Mouse (Mus musculus) limb, embryonic 10.5 days (tissue): Measurements from ENCODE around the gene Tex14. TPM values are rescaled to one million over a fixed set of nuclear protein-coding genes. Genes with fewer than 3 reads are reported as not detected.
A peak's percentile ranks its signal among the peaks of the same experiment; 100 is the strongest.

Source experiments
- DNase-seq: peaks from one replicate; pipeline ENCODE4 v3.0.0-alpha.2; 2017; ENCODE audit warnings: low spot score
- H3K27ac ChIP-seq: fragments of 300-500 bp; sonication (generic); 2 replicates; pipeline ENCODE4 v1.5.1; 2016; ENCODE audit warnings: mild to moderate bottlenecking
- H3K27me3 ChIP-seq: fragments of 300-500 bp; sonication (generic); 2 replicates; pipeline ENCODE4 v1.6.1; 2016; ENCODE audit warnings: low read depth, mild to moderate bottlenecking; ENCODE audit not compliant: poor library complexity, severe bottlenecking
- H3K36me3 ChIP-seq: fragments of 300-500 bp; sonication (generic); 2 replicates; pipeline ENCODE4 v1.6.1; 2016; ENCODE audit warnings: mild to moderate bottlenecking, moderate library complexity
- H3K4me1 ChIP-seq: fragments of 300-500 bp; sonication (generic); 2 replicates; pipeline ENCODE4 v1.6.1; 2016
- H3K4me3 ChIP-seq: fragments of 300-500 bp; sonication (generic); 2 replicates; pipeline ENCODE4 v1.5.1; 2016; ENCODE audit warnings: mild to moderate bottlenecking, moderate library complexity
- H3K9me3 ChIP-seq: fragments of 300-500 bp; sonication (generic); replicated peaks from 2 replicates; pipeline ENCODE4 v1.6.1; 2016; ENCODE audit warnings: mild to moderate bottlenecking
- WGBS: fragments of 180-500 bp; shearing (Covaris S2); methylation state at CpG from one replicate; pipeline ENCODE4 v1.1.7; 2016; 5-methylcytosine and 5-hydroxymethylcytosine counted together
- polyA plus RNA-seq: library from polyadenylated mRNA; unstranded; fragments of >200 nt; fragmentation: Nextera tagmentation; extraction: Ambion mirVana; gene quantifications from 2 replicates; pipeline ENCODE4 v1.2.1, GENCODE M21; 2016

Gene Tex14
- polyA plus RNA-seq, 1 experiment from 2014 or later: 0.16 TPM

DNA sequence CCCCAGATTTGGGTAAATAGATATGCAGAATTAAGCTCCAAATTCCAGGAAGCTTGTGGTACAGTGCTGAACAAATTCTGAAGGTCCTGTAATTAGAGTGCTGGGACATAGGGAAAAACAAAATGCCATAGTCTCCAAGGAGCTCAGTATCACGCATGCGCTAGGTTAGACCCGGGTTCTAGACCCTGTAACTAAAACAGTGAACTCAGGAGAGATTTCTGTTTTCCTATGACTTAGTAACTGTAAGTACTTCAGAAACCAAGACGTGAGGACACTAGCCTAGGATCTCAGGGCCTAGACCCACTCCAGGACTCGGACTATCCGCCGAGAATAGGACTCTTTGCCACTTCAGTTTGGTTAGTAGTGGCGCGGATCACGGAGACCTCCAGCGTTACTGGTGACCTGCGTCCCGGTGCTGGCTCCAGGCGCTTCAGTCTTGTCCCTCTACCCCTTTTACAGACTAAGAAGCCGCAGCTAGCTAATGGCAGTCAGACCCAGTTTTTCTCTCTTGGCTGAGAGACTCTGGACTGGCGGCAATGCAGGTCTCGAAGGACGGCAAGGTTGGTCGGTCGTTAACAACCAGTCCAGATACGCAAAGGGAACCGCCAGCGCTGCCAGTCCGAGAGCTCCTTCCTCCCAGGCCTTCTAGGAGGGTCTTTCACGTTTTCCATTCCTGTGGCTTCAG lies 186.1 kb downstream of the Tex14 start:
- peak; percentile 63 for DNase-seq
- 3% methylated on average over 25 of the region's 25 CpGs for WGBS
- H3K4me1 ChIP-seq: peaks cover 60% of the 10 kb centered on the region
- H3K27me3 ChIP-seq: no peaks in the 10 kb centered on the region
- peaks cover 19% of the 10 kb centered on the region for H3K36me3 ChIP-seq
- peak overlapping the region; percentile 92 for H3K27ac ChIP-seq
- no peaks in the 10 kb centered on the region for H3K9me3 ChIP-seq
- peak overlapping the region; percentile 80 for H3K4me3 ChIP-seq

DNA sequence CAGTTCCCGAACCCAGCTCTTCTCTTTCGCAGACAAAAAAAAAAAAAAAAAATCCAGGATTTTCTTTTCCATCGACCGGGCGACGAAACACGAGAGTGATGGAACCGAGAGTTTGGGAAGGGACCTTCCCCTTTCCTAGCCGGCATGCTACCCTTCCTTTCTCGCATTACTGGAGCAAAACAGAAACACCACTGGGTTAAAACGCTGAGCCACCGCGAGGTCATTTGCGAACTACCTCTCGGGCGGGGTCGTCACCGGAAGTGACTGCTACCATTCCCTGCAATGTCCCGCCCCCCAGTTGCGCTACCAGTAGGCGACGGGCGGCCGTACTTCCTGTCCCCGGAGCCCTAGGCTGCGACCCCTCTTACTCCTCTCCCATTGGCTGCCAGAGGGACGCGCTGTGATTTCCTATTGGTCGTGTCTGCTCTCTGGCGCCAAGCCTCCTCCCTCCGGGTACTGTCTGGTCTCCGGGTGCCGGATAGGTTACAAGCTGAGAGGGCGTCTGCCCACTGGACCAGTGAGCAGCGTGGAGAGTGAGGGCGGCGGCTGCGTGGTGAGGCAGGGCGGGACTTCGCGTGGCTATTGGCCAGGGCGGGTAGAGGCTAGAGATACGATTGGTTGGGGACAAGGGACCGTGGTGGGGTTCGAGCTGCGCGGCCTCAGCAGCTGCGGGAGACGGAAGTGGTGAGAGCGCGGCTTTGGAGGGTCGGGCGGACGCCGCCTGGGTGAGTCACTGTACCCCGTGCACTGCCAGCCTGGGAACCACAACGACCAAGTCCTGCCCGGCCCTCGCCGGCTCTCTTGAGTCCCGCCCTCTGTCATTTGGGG lies 186.9 kb downstream of the Tex14 start, which contains the start of gene Mtmr4:
TSS of gene Mtmr4 (plus strand) at position 637 of the 828 bp plus-strand sequence.
- peak; percentile 98 for DNase-seq
- under 1% methylated on average over 61 of the region's 61 CpGs for WGBS
- peaks cover 67% of the 10 kb centered on the region for H3K4me1 ChIP-seq
- peaks cover 22% of the 10 kb centered on the region for H3K36me3 ChIP-seq
- no peaks in the 10 kb centered on the region for H3K27me3 ChIP-seq
- H3K27ac ChIP-seq: peak within 1 kb of the TSS; percentile 92
- H3K4me3 ChIP-seq: peak within 1 kb of the TSS; percentile 80
- no peaks in the 10 kb centered on the region for H3K9me3 ChIP-seq

DNA sequence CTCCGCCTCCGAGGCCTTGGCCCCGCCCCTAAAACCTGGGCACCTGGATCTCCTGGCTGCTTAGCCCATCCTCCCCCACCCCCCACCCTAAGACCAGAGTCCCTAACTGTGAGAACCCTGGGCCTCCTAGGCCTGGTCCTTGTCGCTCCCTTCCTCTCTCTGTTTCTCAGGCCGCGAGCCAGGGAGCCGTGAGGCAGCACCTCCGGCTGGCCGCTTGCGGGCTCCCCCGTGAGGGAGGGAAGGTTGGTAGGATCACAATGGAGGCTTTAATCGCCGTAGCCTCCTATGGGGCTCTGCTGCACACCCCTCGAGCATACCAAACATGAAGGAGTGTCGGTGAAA lies 187.5 kb downstream of the Tex14 start:
- WGBS: 0% methylated on average over 15 of the region's 15 CpGs
- Histone ChIP-seq H3K4me1 (peaks cover 73% of the 10 kb centered on the region), H3K27me3 (no peaks in the 10 kb centered on the region), H3K4me3 (peak overlapping the region; percentile 80), H3K27ac (peak overlapping the region; percentile 92), H3K9me3 (no peaks in the 10 kb centered on the region), H3K36me3 (peaks cover 28% of the 10 kb centered on the region)
- no peak for DNase-seq

DNA sequence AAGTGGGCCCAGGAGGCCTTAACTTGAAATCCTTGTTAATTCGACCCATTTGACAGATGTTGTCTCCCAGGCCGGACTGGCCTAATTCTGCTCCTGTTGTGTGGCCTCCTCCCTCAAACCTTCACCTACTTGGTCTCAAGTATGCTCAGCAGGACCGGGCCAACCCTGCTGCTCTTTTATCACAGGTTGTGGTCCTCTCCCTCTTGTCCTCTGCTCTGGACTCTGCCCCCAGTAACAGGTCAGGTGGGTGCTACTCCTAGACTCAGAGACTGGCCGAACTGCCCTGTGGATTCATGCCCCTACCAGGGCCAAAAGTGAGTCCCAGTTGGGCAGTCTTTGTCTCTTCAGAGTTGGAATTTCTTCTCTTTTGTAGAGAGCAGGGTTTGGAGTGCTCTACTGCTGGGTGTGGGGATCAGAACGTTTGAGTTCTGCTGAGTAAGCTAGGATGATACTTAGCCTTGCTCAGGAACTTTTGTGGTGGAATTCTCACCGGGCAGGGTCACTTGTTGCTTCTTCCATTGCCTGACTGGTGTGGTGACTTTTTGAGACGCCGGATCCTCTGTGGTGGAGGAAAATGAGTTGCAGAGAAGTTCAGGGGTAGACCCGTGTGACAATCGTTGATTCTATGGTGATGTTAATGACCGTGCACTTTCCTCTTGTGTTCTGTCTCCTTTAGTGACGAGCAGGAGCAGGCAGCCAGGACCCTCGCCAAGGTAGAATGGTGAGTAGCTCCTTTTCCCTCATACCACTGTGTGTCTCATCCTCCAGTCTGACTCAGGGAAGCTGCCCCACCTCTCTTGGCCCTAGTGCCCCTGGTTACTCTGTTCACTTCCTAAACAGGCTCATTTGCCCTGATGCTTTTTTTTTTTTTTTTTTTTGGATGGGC lies 188.1 kb downstream of the Tex14 start:
- no peaks in the 10 kb centered on the region for H3K27me3 ChIP-seq
- peaks cover 74% of the 10 kb centered on the region for H3K4me1 ChIP-seq
- H3K9me3 ChIP-seq: no peaks in the 10 kb centered on the region
- H3K27ac ChIP-seq: peak overlapping the region; percentile 92
- DNase-seq: no peak
- H3K4me3 ChIP-seq: peak overlapping the region; percentile 80
- 42% methylated on average over 13 of the region's 13 CpGs for WGBS
- H3K36me3 ChIP-seq: peaks cover 35% of the 10 kb centered on the region

DNA sequence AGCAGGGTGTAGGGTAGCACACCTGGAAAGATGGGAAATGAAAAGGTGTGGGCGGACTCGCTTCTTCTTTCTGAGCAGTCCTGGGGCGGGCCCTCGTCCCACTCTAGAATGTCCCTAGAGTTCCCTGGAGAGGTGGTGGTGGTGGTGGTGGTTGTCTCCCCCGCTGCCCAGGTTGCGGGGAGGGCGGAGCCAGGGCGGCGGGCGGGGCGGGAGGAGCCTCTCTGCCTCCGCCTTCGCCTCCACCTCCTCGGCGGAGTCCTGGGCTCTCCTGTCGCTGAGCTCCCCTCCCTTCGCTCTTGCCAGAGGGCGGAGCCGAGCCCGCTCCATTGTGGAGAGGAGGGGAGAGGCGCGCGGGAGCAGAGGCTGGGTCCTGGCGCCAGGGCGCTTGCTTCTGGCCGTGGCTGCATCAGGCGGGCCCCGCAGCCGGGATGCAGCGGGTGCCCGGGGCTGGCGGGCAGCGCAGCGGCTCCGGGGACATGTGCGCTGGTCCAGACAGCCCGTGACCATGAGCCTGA lies 190.5 kb downstream of the Tex14 start:
- H3K4me3 ChIP-seq: peak overlapping the region; percentile 80
- H3K27ac ChIP-seq: peak overlapping the region; percentile 94
- peak; percentile 87 for DNase-seq
- H3K36me3 ChIP-seq: peaks cover 59% of the 10 kb centered on the region
- H3K27me3 ChIP-seq: no peaks in the 10 kb centered on the region
- 2% methylated on average over 25 of the region's 37 CpGs for WGBS
- H3K4me1 ChIP-seq: peaks cover 56% of the 10 kb centered on the region
- H3K9me3 ChIP-seq: no peaks in the 10 kb centered on the region

DNA sequence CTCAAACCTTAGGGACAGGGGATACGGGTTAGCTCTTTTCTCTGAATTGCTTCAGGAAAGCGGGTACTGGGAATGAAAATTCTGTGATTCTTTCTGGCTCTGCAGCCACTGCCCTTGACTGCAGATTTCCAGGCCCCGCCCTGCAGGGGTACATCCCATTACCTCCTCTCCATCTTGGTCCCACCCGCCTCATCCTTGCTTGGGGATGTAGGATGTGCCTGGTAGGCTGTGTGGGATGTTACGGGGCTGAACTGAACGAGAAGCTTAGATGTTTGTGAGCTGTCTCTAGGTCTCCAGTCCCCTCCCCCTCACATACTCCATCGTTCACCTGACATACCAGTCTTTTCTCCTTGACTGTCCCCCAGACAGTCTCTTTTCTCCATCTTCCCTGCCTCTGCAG lies 191.1 kb downstream of the Tex14 start:
- Histone ChIP-seq H3K4me3 (peak overlapping the region; percentile 80), H3K27ac (peak overlapping the region; percentile 94), H3K27me3 (no peaks in the 10 kb centered on the region), H3K9me3 (no peaks in the 10 kb centered on the region), H3K4me1 (peaks cover 51% of the 10 kb centered on the region), H3K36me3 (peaks cover 65% of the 10 kb centered on the region)
- no peak for DNase-seq
- WGBS: 10% methylated on average over 7 of the region's 7 CpGs

DNA sequence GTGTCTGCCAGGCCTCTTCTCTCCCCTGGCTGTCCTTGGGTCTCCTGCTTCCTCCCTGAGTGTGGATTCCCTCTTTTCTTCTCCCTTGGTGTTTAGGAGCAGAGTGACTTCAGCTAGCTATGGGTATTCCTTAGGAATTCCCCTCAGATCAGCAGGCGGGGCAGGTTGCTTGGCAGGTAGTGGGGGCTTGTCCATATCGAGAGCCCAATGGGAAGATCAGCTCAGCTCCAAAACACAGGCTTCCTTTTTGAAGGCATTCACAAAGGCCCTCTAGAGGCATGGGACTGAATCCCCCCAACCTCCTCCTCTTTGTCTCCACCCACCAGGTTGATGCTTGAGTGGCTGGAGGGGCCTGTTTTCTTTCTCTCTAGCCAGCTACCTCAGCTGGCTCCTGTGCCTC lies 191.6 kb downstream of the Tex14 start:
- Histone ChIP-seq H3K4me1 (peaks cover 51% of the 10 kb centered on the region), H3K27ac (peak overlapping the region; percentile 94), H3K4me3 (peak overlapping the region; percentile 80), H3K9me3 (no peaks in the 10 kb centered on the region), H3K27me3 (no peaks in the 10 kb centered on the region), H3K36me3 (peaks cover 70% of the 10 kb centered on the region)
- DNase-seq: no peak
- 53% methylated on average over 2 of the region's 2 CpGs for WGBS

DNA sequence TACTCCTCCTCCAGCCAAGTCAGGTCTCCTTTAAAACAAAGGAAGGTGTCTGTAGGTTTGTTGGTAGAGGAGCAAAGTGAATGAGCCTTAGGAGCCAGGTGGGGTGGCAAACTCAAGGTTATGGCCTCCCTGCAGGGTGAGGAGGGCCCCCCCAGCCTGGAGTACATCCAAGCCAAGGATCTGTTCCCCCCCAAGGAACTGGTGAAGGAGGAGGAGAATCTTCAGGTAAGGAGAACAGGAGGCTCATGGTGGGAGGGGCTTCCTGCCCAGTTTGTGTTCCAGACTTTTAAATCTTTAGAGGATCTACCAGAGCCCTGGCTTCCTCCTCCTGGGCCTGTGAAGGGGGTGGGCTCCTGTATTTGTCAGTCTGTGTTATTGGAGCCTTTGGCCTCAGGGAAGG lies 192.2 kb downstream of the Tex14 start:
- Histone ChIP-seq H3K27me3 (no peaks in the 10 kb centered on the region), H3K27ac (peak overlapping the region; percentile 94; the same call in 1 of the 2 replicates), H3K4me1 (peaks cover 51% of the 10 kb centered on the region), H3K4me3 (peak overlapping the region; percentile 80), H3K9me3 (no peaks in the 10 kb centered on the region), H3K36me3 (peaks cover 76% of the 10 kb centered on the region)
- DNase-seq: no peak

DNA sequence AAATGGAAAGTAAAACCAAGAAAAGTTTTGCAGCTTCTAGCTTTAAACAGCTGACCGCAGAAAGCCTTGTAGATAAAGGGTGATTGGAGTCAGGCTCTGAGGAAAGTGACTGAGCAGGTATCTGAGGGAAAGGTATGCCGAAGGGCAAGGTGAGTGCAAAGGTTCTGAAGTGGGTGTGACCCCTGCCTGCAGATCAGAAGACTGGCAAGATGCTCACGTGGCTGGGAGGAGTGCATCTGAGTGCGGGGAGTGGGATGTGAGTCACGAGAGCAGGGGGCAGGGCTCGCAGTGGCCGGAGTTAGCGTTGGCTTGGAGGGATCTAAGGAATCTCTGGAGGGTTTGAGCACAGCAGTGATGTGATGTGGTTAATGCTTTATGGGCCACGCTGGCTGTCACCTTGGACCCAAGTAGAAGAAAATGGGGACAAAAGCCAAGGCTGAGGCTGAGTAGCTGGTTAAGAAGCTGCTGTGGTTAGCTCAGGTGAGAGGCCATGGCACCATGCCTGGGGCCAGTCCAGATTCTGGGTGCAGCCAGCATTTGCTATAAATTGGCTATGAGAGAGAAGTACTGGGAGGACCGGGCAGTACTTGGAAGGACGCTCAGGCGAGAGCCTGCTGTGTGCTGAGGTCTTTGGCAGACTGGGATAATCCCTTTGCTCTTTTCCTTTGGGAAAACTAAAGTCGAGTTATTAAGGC lies 194.7 kb downstream of the Tex14 start:
- H3K36me3 ChIP-seq: peaks cover 89% of the 10 kb centered on the region
- no peak overlapping the region for H3K4me3 ChIP-seq
- H3K27ac ChIP-seq: no peak overlapping the region
- peaks cover 28% of the 10 kb centered on the region for H3K4me1 ChIP-seq
- H3K27me3 ChIP-seq: no peaks in the 10 kb centered on the region
- DNase-seq: no peak
- 90% methylated on average over 13 of the region's 13 CpGs for WGBS
- H3K9me3 ChIP-seq: no peaks in the 10 kb centered on the region

DNA sequence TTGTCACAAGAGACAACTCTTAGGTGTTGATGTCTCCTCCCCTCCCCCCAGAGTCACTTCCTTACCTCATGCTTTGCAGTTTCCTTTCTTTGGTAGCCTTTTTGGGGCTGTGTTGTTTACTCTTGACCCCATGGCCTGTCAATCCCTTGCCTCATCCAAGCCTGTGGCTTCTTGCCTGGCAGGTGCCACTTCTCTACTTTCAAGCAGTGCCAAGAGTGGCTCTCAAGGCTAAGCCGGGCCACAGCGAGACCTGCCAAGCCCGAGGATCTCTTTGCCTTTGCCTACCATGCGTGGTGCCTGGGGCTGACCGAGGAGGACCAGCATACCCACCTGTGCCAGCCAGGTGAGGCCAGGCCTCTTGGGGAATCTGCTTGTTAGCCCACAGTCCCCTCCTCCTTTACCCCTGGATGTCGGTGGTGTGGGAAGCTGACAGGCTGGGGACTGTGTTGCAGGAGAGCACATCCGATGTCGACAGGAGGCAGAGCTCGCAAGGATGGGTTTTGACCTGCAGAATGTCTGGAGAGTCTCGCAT lies 195.5 kb downstream of the Tex14 start:
- Histone ChIP-seq H3K36me3 (peaks cover 93% of the 10 kb centered on the region), H3K9me3 (no peaks in the 10 kb centered on the region), H3K4me1 (peaks cover 20% of the 10 kb centered on the region), H3K27me3 (no peaks in the 10 kb centered on the region), H3K27ac (no peak overlapping the region), H3K4me3 (no peak overlapping the region)
- 92% methylated on average over 10 of the region's 10 CpGs for WGBS
- DNase-seq: no peak

DNA sequence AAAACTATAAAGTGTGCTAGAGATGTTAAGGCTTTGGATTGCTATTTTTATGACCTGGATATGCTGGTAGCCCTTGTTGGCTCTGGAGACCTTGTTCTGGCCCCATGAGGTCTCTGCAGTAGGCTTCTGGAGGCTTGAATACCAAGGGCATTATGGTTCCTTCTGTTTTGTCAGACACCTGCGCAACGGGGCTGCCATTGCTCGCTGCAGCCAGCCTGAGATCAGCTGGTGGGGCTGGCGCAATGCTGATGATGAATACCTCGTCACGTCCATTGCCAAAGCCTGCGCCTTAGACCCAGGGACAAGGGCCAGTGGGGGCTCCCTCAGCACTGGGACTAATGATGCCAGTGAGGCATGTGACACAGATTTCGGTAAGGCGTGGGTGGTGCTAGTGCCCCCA lies 197.4 kb downstream of the Tex14 start:
- H3K4me1 ChIP-seq: peaks cover 2% of the 10 kb centered on the region; the same call in 1 of the 2 replicates
- no peaks in the 10 kb centered on the region for H3K27me3 ChIP-seq
- no peak overlapping the region for H3K27ac ChIP-seq
- peaks cover 100% of the 10 kb centered on the region for H3K36me3 ChIP-seq
- no peaks in the 10 kb centered on the region for H3K9me3 ChIP-seq
- 89% methylated on average over 9 of the region's 9 CpGs for WGBS
- H3K4me3 ChIP-seq: no peak overlapping the region
- no peak for DNase-seq

DNA sequence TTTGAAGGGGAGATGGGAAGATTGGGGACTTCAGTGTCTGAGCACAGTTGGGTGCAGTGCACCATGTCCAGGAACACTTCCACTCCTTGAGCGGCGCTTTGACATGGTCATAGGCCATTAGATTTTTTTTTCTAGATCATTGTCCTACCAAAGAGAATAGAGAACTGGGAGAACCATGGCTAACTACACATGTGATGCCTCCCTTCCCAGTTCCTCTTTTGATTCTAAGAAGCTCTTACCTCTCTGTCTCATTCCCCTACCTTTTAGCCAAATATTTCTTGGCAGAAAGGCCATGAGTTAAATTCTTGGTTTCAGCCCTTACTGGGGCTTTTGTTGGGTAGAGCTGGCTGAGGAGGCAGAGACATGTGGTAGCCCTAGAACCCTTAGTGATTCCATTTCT lies 198.7 kb downstream of the Tex14 start:
- peaks cover 100% of the 10 kb centered on the region for H3K36me3 ChIP-seq
- H3K9me3 ChIP-seq: no peaks in the 10 kb centered on the region
- no peak overlapping the region for H3K27ac ChIP-seq
- H3K4me1 ChIP-seq: no peaks in the 10 kb centered on the region
- H3K27me3 ChIP-seq: no peaks in the 10 kb centered on the region
- WGBS: 98% methylated on average over 2 of the region's 2 CpGs
- no peak overlapping the region for H3K4me3 ChIP-seq
- no peak for DNase-seq
